Mouse (Mus musculus) ovary, adult 18-20 months (tissue): ENCODE measurements at regions not wholly inside any gene's neighbourhood (a gene's known extent, or its start where the extent isn't known, plus 50 kb on each side); places are given as distances from the start of the nearest gene placed in this dataset.

Experiments
- DNase-seq: peaks from one replicate; pipeline ENCODE4 v3.0.0; 2022; ENCODE audit warnings: low spot score, mixed read lengths

- no peak for DNase-seq
Measured at GRCm38 (mm10) chr12:13164791-13165190, 84.2 kb downstream of the Ddx1 start.

GRCm38 (mm10) chr12:13161051-13161450 is 88.0 kb downstream of the Ddx1 start:
- no peak for DNase-seq

GRCm38 (mm10) chr12:13159346-13160055 is 89.5 kb downstream of the Ddx1 start:
- no peak for DNase-seq

GRCm38 (mm10) chr12:13157666-13158381 is 91.2 kb downstream of the Ddx1 start:
- no peak for DNase-seq

GRCm38 (mm10) chr12:13157089-13157488 is 91.9 kb downstream of the Ddx1 start:
- no peak for DNase-seq

- DNase-seq: no peak
Measured at GRCm38 (mm10) chr12:13150751-13151150, 98.3 kb downstream of the Ddx1 start.

GRCm38 (mm10) chr12:13147251-13147650 is 101.8 kb downstream of the Ddx1 start:
- DNase-seq: no peak

GRCm38 (mm10) chr12:13145186-13146115 is 103.6 kb downstream of the Ddx1 start:
- no peak for DNase-seq

- DNase-seq: no peak
Measured at GRCm38 (mm10) chr12:13144739-13145138, 104.3 kb downstream of the Ddx1 start.

GRCm38 (mm10) chr12:13140636-13141035 is 108.4 kb downstream of the Ddx1 start:
- no peak for DNase-seq

- no peak for DNase-seq
Measured at GRCm38 (mm10) chr12:13139189-13139588, 109.8 kb downstream of the Ddx1 start.

GRCm38 (mm10) chr12:13134168-13134567 is 114.8 kb downstream of the Ddx1 start:
- no peak for DNase-seq

- DNase-seq: peak; percentile 16
Measured at GRCm38 (mm10) chr12:13129677-13130082, 119.3 kb downstream of the Ddx1 start.

- DNase-seq: no peak
Measured at GRCm38 (mm10) chr12:13127407-13127806, 121.6 kb downstream of the Ddx1 start.

GRCm38 (mm10) chr12:13125054-13125453 is 124.0 kb downstream of the Ddx1 start:
- DNase-seq: no peak

GRCm38 (mm10) chr12:13122282-13122681 is 126.7 kb downstream of the Ddx1 start:
- no peak for DNase-seq

- peak; percentile 9 for DNase-seq
Measured at GRCm38 (mm10) chr12:13120581-13120980, 128.4 kb downstream of the Ddx1 start.

- no peak for DNase-seq
Measured at GRCm38 (mm10) chr12:13119653-13120052, 129.4 kb downstream of the Ddx1 start.

- no peak for DNase-seq
Measured at GRCm38 (mm10) chr12:13118026-13118425, 131.0 kb downstream of the Ddx1 start.

- no peak for DNase-seq
Measured at GRCm38 (mm10) chr12:13114341-13114740, 134.7 kb downstream of the Ddx1 start.

GRCm38 (mm10) chr12:13106931-13107330 is 142.1 kb downstream of the Ddx1 start:
- DNase-seq: no peak
